Mouse (Mus musculus) CH12.LX (cell line): ENCODE measurements around the gene Dpp4. TPM values are rescaled to one million over a fixed set of nuclear protein-coding genes. Genes with fewer than 3 reads are reported as not detected.

Source experiments
- DNase-seq: peaks from one replicate; pipeline ENCODE4 v3.0.0-alpha.2; 2013; ENCODE audit errors: extremely low read depth
- H3K27ac ChIP-seq: 2 replicates; pipeline ENCODE4 v1.5.1; 2012; ENCODE audit warnings: low read depth, mild to moderate bottlenecking, control low read depth, moderate library complexity; ENCODE audit not compliant: insufficient read depth
- H3K27me3 ChIP-seq: replicated peaks from 2 replicates; pipeline ENCODE3; 2012; ENCODE audit warnings: inconsistent platforms
- H3K36me3 ChIP-seq, 2 experiments: replicated peaks in 1 of 2; 2 replicates each; pipeline versions ENCODE3 to v1.6.1; 2012; ENCODE audit warnings: inconsistent platforms in 1 of 2, low read length in 1 of 2, mild to moderate bottlenecking in 1 of 2, mixed read lengths in 1 of 2, moderate library complexity in 1 of 2; ENCODE audit not compliant: control insufficient read depth in 1 of 2, insufficient read depth in 1 of 2
- H3K4me1 ChIP-seq, 2 experiments: 2 replicates each; pipeline ENCODE4 v1.6.1; 2012; ENCODE audit warnings: inconsistent platforms in 1 of 2, moderate library complexity in 1 of 2; ENCODE audit not compliant: insufficient read depth in 2 of 2, control insufficient read depth in 1 of 2
- H3K4me2 ChIP-seq: 2 replicates; pipeline ENCODE4 v1.6.1; 2012; ENCODE audit warnings: low read depth, mild to moderate bottlenecking, control low read depth; ENCODE audit not compliant: poor library complexity, insufficient read depth, severe bottlenecking
- H3K4me3 ChIP-seq, 3 experiments: fragments of 150-350 bp in 1 of 3; sonication (generic) in 1 of 3; replicated peaks in 1 of 3; 2 replicates each; pipeline versions ENCODE3 to v1.5.1; 2011 to 2012; ENCODE audit warnings: low read depth in 2 of 3, low read length in 2 of 3, mild to moderate bottlenecking in 2 of 3, moderate library complexity in 2 of 3, control low read depth in 1 of 3, improper control_type of control experiment in 1 of 3, inconsistent platforms in 1 of 3, mixed read lengths in 1 of 3; ENCODE audit not compliant: poor library complexity in 1 of 3
- H3K79me2 ChIP-seq: replicated peaks from 2 replicates; pipeline ENCODE4 v1.6.1; 2012; ENCODE audit warnings: mild to moderate bottlenecking, moderate library complexity; ENCODE audit not compliant: control insufficient read depth, poor library complexity, insufficient read depth, severe bottlenecking; ENCODE audit errors: extremely low read depth
- H3K9ac ChIP-seq: 2 replicates; pipeline ENCODE4 v1.6.1; 2012; ENCODE audit warnings: low read depth, mild to moderate bottlenecking, control low read depth, moderate library complexity; ENCODE audit not compliant: insufficient read depth
- H3K9me3 ChIP-seq: replicated peaks from 2 replicates; pipeline ENCODE3; 2012; ENCODE audit warnings: low read length, inconsistent platforms, mixed read lengths
- CTCF ChIP-seq, 2 experiments: IDR thresholded peaks in 1 of 2; conservative IDR thresholded peaks in 1 of 2; 2 replicates each; pipeline ENCODE4 v1.5.1; 2011 to 2012; ENCODE audit warnings: low read depth in 2 of 2, low read length in 2 of 2, improper control_type of control experiment in 1 of 2, inconsistent platforms in 1 of 2, mild to moderate bottlenecking in 1 of 2, moderate library complexity in 1 of 2
- ELF1 ChIP-seq: IDR thresholded peaks from 2 replicates; pipeline ENCODE4 v1.6.1; 2014; ENCODE audit warnings: low read depth, mild to moderate bottlenecking, inconsistent platforms, low read length, improper control_type of control experiment
- ETS1 ChIP-seq: conservative IDR thresholded peaks from 2 replicates; pipeline ENCODE4 v1.6.1; 2012; ENCODE audit warnings: low read depth, mild to moderate bottlenecking, inconsistent platforms, low read length, improper control_type of control experiment, moderate library complexity
- GABPA ChIP-seq: IDR thresholded peaks from 2 replicates; pipeline ENCODE4 v1.6.1; 2012; ENCODE audit warnings: low read depth, low read length, improper control_type of control experiment, inconsistent platforms; ENCODE audit not compliant: insufficient replicate concordance
- JUN ChIP-seq: IDR thresholded peaks from 2 replicates; pipeline ENCODE4 v1.6.1; 2011; ENCODE audit warnings: low read depth, mild to moderate bottlenecking, low read length, improper control_type of control experiment, moderate library complexity; ENCODE audit not compliant: insufficient read depth
- KAT2A ChIP-seq: IDR thresholded peaks from 2 replicates; pipeline ENCODE4 v1.6.1; 2012; ENCODE audit warnings: low read length, improper control_type of control experiment, inconsistent platforms; ENCODE audit not compliant: insufficient replicate concordance
- MAFK ChIP-seq: IDR thresholded peaks from 2 replicates; pipeline ENCODE4 v1.6.1; 2011; ENCODE audit warnings: low read length, improper control_type of control experiment; ENCODE audit not compliant: insufficient replicate concordance
- MAX ChIP-seq: IDR thresholded peaks from 2 replicates; pipeline ENCODE4 v1.6.1; 2011; ENCODE audit warnings: low read length, improper control_type of control experiment
- MEF2A ChIP-seq: IDR thresholded peaks from 2 replicates; pipeline ENCODE4 v1.6.1; 2014; ENCODE audit warnings: low read depth, mild to moderate bottlenecking, inconsistent platforms, low read length, improper control_type of control experiment, borderline replicate concordance
- NRF1 ChIP-seq: IDR thresholded peaks from 2 replicates; pipeline ENCODE4 v1.6.1; 2014; ENCODE audit warnings: low read depth, mild to moderate bottlenecking, inconsistent platforms, low read length, improper control_type of control experiment, moderate library complexity
- PAX5 ChIP-seq: IDR thresholded peaks from 2 replicates; pipeline ENCODE4 v1.6.1; 2012; ENCODE audit warnings: low read length, inconsistent platforms, mixed read lengths
- RCOR1 ChIP-seq: conservative IDR thresholded peaks from 2 replicates; pipeline ENCODE4 v1.6.1; 2012; ENCODE audit warnings: low read depth, mild to moderate bottlenecking, inconsistent platforms, low read length, improper control_type of control experiment
- SMC3 ChIP-seq: IDR thresholded peaks from 2 replicates; pipeline ENCODE4 v1.6.1; 2011; ENCODE audit warnings: low read depth, low read length, improper control_type of control experiment
- TBP ChIP-seq: conservative IDR thresholded peaks from 2 replicates; pipeline ENCODE4 v1.6.1; 2011; ENCODE audit warnings: low read depth, low read length, improper control_type of control experiment
- UBTF ChIP-seq: IDR thresholded peaks from 2 replicates; pipeline ENCODE4 v1.6.1; 2012; ENCODE audit warnings: low read depth, mild to moderate bottlenecking, inconsistent platforms, low read length, improper control_type of control experiment, moderate library complexity
- USF1 ChIP-seq: IDR thresholded peaks from 2 replicates; pipeline ENCODE4 v1.6.1; 2014; ENCODE audit warnings: low read depth, mild to moderate bottlenecking, inconsistent platforms, low read length, improper control_type of control experiment
- USF2 ChIP-seq: conservative IDR thresholded peaks from 2 replicates; pipeline ENCODE4 v1.6.1; 2011; ENCODE audit warnings: low read depth, low read length, improper control_type of control experiment
- ZMIZ1 ChIP-seq: IDR thresholded peaks from 2 replicates; pipeline ENCODE4 v1.6.1; 2012; ENCODE audit warnings: low read depth, mild to moderate bottlenecking, inconsistent platforms, low read length, improper control_type of control experiment
- dilution Hi-C: fragments of 300-500 bp; cut with MboI; formaldehyde crosslinking; loops from 2 replicates; pipeline ENCODE4 v1.14.3; 2020; ENCODE audit warnings: low sequenced_read_pairs; ENCODE audit not compliant: extremely low pct_unique_long_range_greater_than_20kb, extremely low pct_ligation_motif_present
- in situ Hi-C: fragments of 300-500 bp; cut with MboI; formaldehyde crosslinking; loops from 3 replicates; pipeline ENCODE4 v1.14.3; 2019; ENCODE audit warnings: low sequenced_read_pairs, low pct_ligation_motif_present, low pct_unique_long_range_greater_than_20kb, mixed read lengths
- polyA plus RNA-seq: library from polyadenylated mRNA; unstranded; fragments of >175 nt; gene quantifications from 2 replicates; pipeline ENCODE4 v1.2.1, GENCODE M21; 2012; ENCODE audit warnings: low read depth; ENCODE audit not compliant: insufficient read length
- total RNA-seq, 2 experiments: library from RNA; depleted of rRNA; stranded (reverse); fragments of 300-350 nt in 1 of 2; fragments of >200 nt in 1 of 2; gene quantifications; 2 replicates each; pipeline ENCODE4 v1.2.3; 2012 to 2014

Gene Dpp4
- total and polyA plus RNA-seq, 3 experiments: 0.04 to 3.6 (median 0.29) TPM

DNA sequence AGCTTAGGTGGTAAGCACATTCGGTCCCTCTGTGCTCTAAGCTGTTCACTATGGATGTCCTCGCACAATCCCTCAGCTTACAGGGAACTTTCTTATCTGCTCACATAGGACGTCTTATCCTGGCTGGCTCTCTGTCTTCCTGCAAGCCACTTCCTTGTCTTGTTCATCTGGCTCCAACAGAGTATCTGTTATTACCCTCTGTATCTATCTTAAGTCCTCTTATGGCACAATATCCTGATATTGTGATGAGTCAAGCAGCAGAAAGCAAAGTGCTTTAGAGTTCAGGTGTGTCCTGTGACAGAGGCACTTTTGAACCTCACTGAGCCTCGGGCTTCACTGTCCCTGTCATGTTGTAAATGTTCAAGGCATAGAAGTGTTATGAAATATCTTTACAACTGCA, 48.4 kb downstream of the Dpp4 start:
- no peaks in the 10 kb centered on the region for H3K27me3 ChIP-seq
- no peaks in the 10 kb centered on the region for H3K9me3 ChIP-seq
- H3K27ac ChIP-seq: no peak overlapping the region
- peaks cover 0 to 3% of the 10 kb centered on the region in 2 experiments for H3K36me3 ChIP-seq
- no peak overlapping the region for H3K4me3 ChIP-seq
- no peaks in the 10 kb centered on the region for H3K4me1 ChIP-seq
- in situ Hi-C loops (no loop called here), dilution Hi-C loops (no loop called here)
- H3K4me2 ChIP-seq: no peak overlapping the region
- H3K79me2 ChIP-seq: no peaks in the 10 kb centered on the region
- TF ChIP-seq SMC3: no peak
- TF ChIP-seq MEF2A: no peak
- TF ChIP-seq ETS1: no peak
- no peak for TF ChIP-seq USF2
- TF ChIP-seq CTCF (conservative IDR thresholded peaks at IDR 0.05 in 1 of 2, IDR thresholded peaks at IDR 0.05 in 1 of 2; ENCODE audit: low read depth in 2 of 2, low read length in 2 of 2): no peak
- TF ChIP-seq UBTF: no peak
- no peak for TF ChIP-seq JUN
- no peak for TF ChIP-seq USF1
- no peak for TF ChIP-seq PAX5
- no peak for TF ChIP-seq ELF1
- TF ChIP-seq MAFK: no peak
- no peak for TF ChIP-seq TBP
- TF ChIP-seq NRF1: no peak
- no peak for TF ChIP-seq RCOR1
- TF ChIP-seq KAT2A: no peak
- TF ChIP-seq GABPA: no peak
- TF ChIP-seq, all 38 proteins: peak for 0
- no peak overlapping the region for H3K9ac ChIP-seq
- DNase-seq: no peak

DNA sequence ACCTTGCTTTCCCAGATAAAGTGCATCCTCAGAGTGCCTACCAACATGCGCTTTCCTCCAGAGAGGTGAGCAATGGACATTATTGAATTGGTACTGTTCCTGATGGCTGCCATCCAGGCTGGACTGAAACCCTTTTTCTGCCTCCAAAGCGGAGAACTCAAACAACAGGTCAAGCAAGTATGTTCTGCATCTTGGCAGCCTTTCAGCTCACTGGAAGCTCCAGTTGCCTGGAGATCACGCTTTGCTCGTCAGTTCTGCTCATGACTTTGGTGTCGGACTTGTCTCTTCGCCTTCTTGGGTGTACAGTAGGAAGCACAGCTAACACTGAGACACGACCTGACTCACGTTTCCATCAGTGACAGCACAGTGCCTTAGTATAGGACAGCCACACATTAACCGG, 49.8 kb downstream of the Dpp4 start:
- H3K27me3 ChIP-seq: no peaks in the 10 kb centered on the region
- in situ Hi-C loops: no loop called here
- peaks cover 0 to 3% of the 10 kb centered on the region in 2 experiments for H3K36me3 ChIP-seq
- H3K27ac ChIP-seq: no peak overlapping the region
- H3K4me1 ChIP-seq: no peaks in the 10 kb centered on the region
- H3K4me2 ChIP-seq: no peak overlapping the region
- H3K9ac ChIP-seq: no peak overlapping the region
- H3K79me2 ChIP-seq: no peaks in the 10 kb centered on the region
- TF ChIP-seq PAX5 (no peak), MAX (no peak), ZMIZ1 (no peak), TBP (no peak)
- dilution Hi-C loops: no loop called here
- H3K4me3 ChIP-seq: no peak overlapping the region
- no peaks in the 10 kb centered on the region for H3K9me3 ChIP-seq
- no peak for DNase-seq
